Mouse (Mus musculus) MEL (cell line): ENCODE results near the gene Zwint. TPM values are rescaled to one million over a fixed set of nuclear protein-coding genes. Genes with fewer than 3 reads are reported as not detected.

Experiments
- DNase-seq: peaks from one replicate; pipeline ENCODE4 v3.0.0; 2011; ENCODE audit warnings: low read depth, low spot score
- H3K27ac ChIP-seq: 2 replicates; pipeline ENCODE4 v1.5.1; 2012; ENCODE audit warnings: low read depth, mild to moderate bottlenecking, control low read depth, low read length, moderate library complexity; ENCODE audit not compliant: control insufficient read depth
- H3K27me3 ChIP-seq, 2 experiments: fragments of 150-350 bp in 1 of 2; sonication (generic) in 1 of 2; 2 replicates each; pipeline ENCODE4 v1.6.1; 2012; ENCODE audit warnings: low read length in 2 of 2, mild to moderate bottlenecking in 2 of 2, improper control_type of control experiment in 1 of 2, moderate library complexity in 1 of 2; ENCODE audit not compliant: insufficient read depth in 2 of 2, control insufficient read depth in 1 of 2
- H3K36me3 ChIP-seq, 2 experiments: 2 replicates each; pipeline ENCODE4 v1.6.1; 2012 to 2014; ENCODE audit warnings: low read length in 2 of 2, improper control_type of control experiment in 1 of 2, inconsistent platforms in 1 of 2, mild to moderate bottlenecking in 1 of 2; ENCODE audit not compliant: insufficient read depth in 2 of 2, control insufficient read depth in 1 of 2
- H3K4me1 ChIP-seq, 2 experiments: fragments of 150-350 bp in 1 of 2; sonication (generic) in 1 of 2; 2 replicates each; pipeline ENCODE4 v1.6.1; 2012; ENCODE audit warnings: low read length in 2 of 2, improper control_type of control experiment in 1 of 2, mild to moderate bottlenecking in 1 of 2; ENCODE audit not compliant: insufficient read depth in 2 of 2, control insufficient read depth in 1 of 2
- H3K4me3 ChIP-seq, 2 experiments: fragments of 150-350 bp in 1 of 2; sonication (generic) in 1 of 2; 2 replicates each; pipeline ENCODE4 v1.5.1; 2012; ENCODE audit warnings: low read depth in 2 of 2, low read length in 2 of 2, mild to moderate bottlenecking in 2 of 2, moderate library complexity in 2 of 2, control low read depth in 1 of 2, improper control_type of control experiment in 1 of 2; ENCODE audit not compliant: control insufficient read depth in 1 of 2, insufficient read depth in 1 of 2
- H3K79me2 ChIP-seq: 2 replicates; pipeline ENCODE4 v1.6.1; 2012; ENCODE audit warnings: mild to moderate bottlenecking, low read length, moderate library complexity; ENCODE audit not compliant: control insufficient read depth, poor library complexity, insufficient read depth
- H3K9ac ChIP-seq: 2 replicates; pipeline ENCODE4 v1.6.1; 2012; ENCODE audit warnings: low read depth, mild to moderate bottlenecking, control low read depth, low read length, moderate library complexity; ENCODE audit not compliant: control insufficient read depth, poor library complexity, severe bottlenecking
- H3K9me3 ChIP-seq: fragments of 150-350 bp; sonication (generic); replicated peaks from 2 replicates; pipeline ENCODE4 v1.6.1; 2012; ENCODE audit warnings: mild to moderate bottlenecking, low read length, improper control_type of control experiment, moderate library complexity; ENCODE audit not compliant: insufficient read depth
- BHLHE40 ChIP-seq: IDR thresholded peaks from 2 replicates; pipeline ENCODE4 v1.6.1; 2012; ENCODE audit warnings: low read depth, mild to moderate bottlenecking, inconsistent platforms, low read length, improper control_type of control experiment, borderline replicate concordance
- CHD2 ChIP-seq: IDR thresholded peaks from 2 replicates; pipeline ENCODE4 v1.6.1; 2011; ENCODE audit warnings: low read length, improper control_type of control experiment
- ETS1 ChIP-seq: IDR thresholded peaks from 2 replicates; pipeline ENCODE4 v1.6.1; 2012; ENCODE audit warnings: low read depth, mild to moderate bottlenecking, inconsistent platforms, low read length, improper control_type of control experiment, moderate library complexity
- HCFC1 ChIP-seq: IDR thresholded peaks from 2 replicates; pipeline ENCODE4 v1.6.1; 2012; ENCODE audit warnings: low read depth, mild to moderate bottlenecking, inconsistent platforms, low read length, improper control_type of control experiment, moderate library complexity
- KAT2A ChIP-seq: conservative IDR thresholded peaks from 2 replicates; pipeline ENCODE4 v1.6.1; 2012; ENCODE audit warnings: low read depth, low read length, improper control_type of control experiment, inconsistent platforms
- MAX ChIP-seq: IDR thresholded peaks from 2 replicates; pipeline ENCODE4 v1.6.1; 2011; ENCODE audit warnings: low read length, improper control_type of control experiment
- MXI1 ChIP-seq: IDR thresholded peaks from 2 replicates; pipeline ENCODE4 v1.6.1; 2011; ENCODE audit warnings: mild to moderate bottlenecking, low read depth, low read length, improper control_type of control experiment
- MYC ChIP-seq: IDR thresholded peaks from 2 replicates; pipeline ENCODE4 v1.6.1; 2011; ENCODE audit warnings: low read depth, mild to moderate bottlenecking, low read length, improper control_type of control experiment, moderate library complexity
- NRF1 ChIP-seq: IDR thresholded peaks from 2 replicates; pipeline ENCODE4 v1.6.1; 2014; ENCODE audit warnings: low read depth, mild to moderate bottlenecking, inconsistent platforms, low read length, improper control_type of control experiment, moderate library complexity; ENCODE audit not compliant: poor library complexity, insufficient read depth, severe bottlenecking
- RAD21 ChIP-seq: IDR thresholded peaks from 2 replicates; pipeline ENCODE4 v1.6.1; 2011; ENCODE audit warnings: mild to moderate bottlenecking, low read depth, low read length, improper control_type of control experiment
- SIN3A ChIP-seq: IDR thresholded peaks from 2 replicates; pipeline ENCODE4 v1.6.1; 2012; ENCODE audit warnings: low read length, improper control_type of control experiment, inconsistent platforms
- TBP ChIP-seq: IDR thresholded peaks from 2 replicates; pipeline ENCODE4 v1.8.0; 2011; ENCODE audit warnings: low read depth, low read length, improper control_type of control experiment
- ZKSCAN1 ChIP-seq: IDR thresholded peaks from 2 replicates; pipeline ENCODE4 v1.6.1; 2012; ENCODE audit warnings: low read depth, mild to moderate bottlenecking, inconsistent platforms, low read length, improper control_type of control experiment, moderate library complexity
- ZMIZ1 ChIP-seq: IDR thresholded peaks from 2 replicates; pipeline ENCODE4 v1.6.1; 2012; ENCODE audit warnings: low read depth, mild to moderate bottlenecking, inconsistent platforms, low read length, improper control_type of control experiment, moderate library complexity
- ZNF384 ChIP-seq: IDR thresholded peaks from 2 replicates; pipeline ENCODE4 v1.6.1; 2012; ENCODE audit warnings: low read depth, mild to moderate bottlenecking, inconsistent platforms, low read length, improper control_type of control experiment
- polyA plus RNA-seq, 2 experiments: library from polyadenylated mRNA; stranded (reverse) in 1 of 2; unstranded in 1 of 2; fragments of >175 nt in 1 of 2; fragments of >200 nt in 1 of 2; gene quantifications; 2 replicates each; pipeline versions ENCODE4 v1.2.1 to v1.2.4; 2012; ENCODE audit warnings: low replicate concordance in 2 of 2, low read depth in 1 of 2; ENCODE audit not compliant: insufficient read length in 2 of 2, insufficient read depth in 1 of 2, missing spikeins in 1 of 2
- total RNA-seq: library from RNA; depleted of rRNA; stranded (reverse); fragments of 300-350 nt; gene quantifications from 2 replicates; pipeline ENCODE4 v1.2.3, GENCODE M21; 2012

The Zwint gene
- total and polyA plus RNA-seq, 3 experiments = 170 to 555 (median 214) TPM

DNA sequence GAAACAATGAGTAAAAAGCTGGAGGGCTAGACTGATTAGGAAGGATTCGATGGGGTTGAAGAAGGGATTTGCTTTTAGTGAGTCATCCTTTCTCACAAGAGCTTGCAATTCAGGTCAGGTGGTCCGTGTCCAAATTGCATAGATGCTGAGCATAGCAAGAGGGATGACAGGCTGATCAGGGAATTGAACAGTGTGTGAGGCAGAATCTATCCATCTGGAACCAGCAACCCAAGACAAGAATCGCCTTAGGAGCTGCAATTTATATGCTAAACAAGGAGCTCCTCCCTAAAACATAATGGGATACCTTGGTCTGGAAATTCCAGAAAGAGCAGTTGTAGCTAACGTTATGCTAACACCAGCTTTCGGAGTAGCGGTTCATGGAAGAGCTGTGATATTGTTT, 3.8 kb upstream of the Zwint start:
- Histone ChIP-seq H3K27me3 (no peaks in the 10 kb centered on the region), H3K9ac (no peak overlapping the region), H3K27ac (no peak overlapping the region), H3K36me3 (peaks cover 0 to 10% of the 10 kb centered on the region in 2 experiments; a peak in 2 of 4 replicates), H3K4me3 (no peak overlapping the region), H3K79me2 (peaks cover 11% of the 10 kb centered on the region), H3K9me3 (no peaks in the 10 kb centered on the region), H3K4me1 (peaks cover 0 to 8% of the 10 kb centered on the region in 2 experiments; a peak in 2 of 4 replicates)
- TF ChIP-seq ZMIZ1 = no peak
- TF ChIP-seq BHLHE40 = no peak
- no peak for TF ChIP-seq HCFC1
- DNase-seq = no peak

- Histone ChIP-seq H3K27ac (peak overlapping the region; percentile 90), H3K27me3 (no peaks in the 10 kb centered on the region)
Measured at GRCm38 (mm10) chr10:72653797-72654196, 848 bp upstream of the Zwint start.

GRCm38 (mm10) chr10:72655017-72655509, 418 bp downstream of the Zwint start:
- 0 out of 2 replicates have a peak, but pooled peaks have one; percentile 13 for TF ChIP-seq MXI1
- no peak for TF ChIP-seq ZKSCAN1
- TF ChIP-seq MYC = 0 out of 2 replicates have a peak, but pooled peaks have one; percentile 50
- TF ChIP-seq HCFC1 = peak; percentile 39; the same call in 1 of the 2 replicates
- TF ChIP-seq SIN3A = peak; percentile 77
- peak; percentile 72 for TF ChIP-seq KAT2A
- peak; percentile 82 for TF ChIP-seq ETS1
- no peak for TF ChIP-seq NRF1
- no peak for TF ChIP-seq CHD2
- peak; percentile 72 for TF ChIP-seq TBP
- TF ChIP-seq RAD21 = no peak
- TF ChIP-seq, all 39 proteins: peak for 7
- H3K4me3 ChIP-seq = peak overlapping the region; percentile 64 to 76
- peak overlapping the region; percentile 75 for H3K27ac ChIP-seq
- no peaks in the 10 kb centered on the region for H3K9me3 ChIP-seq
- peaks cover 21% of the 10 kb centered on the region for H3K79me2 ChIP-seq
- H3K27me3 ChIP-seq = no peaks in the 10 kb centered on the region
- H3K9ac ChIP-seq = peak overlapping the region; percentile 70
- peaks cover 13 to 18% of the 10 kb centered on the region in 2 experiments for H3K36me3 ChIP-seq
- DNase-seq = peak; percentile 92
- peaks cover 0 to 16% of the 10 kb centered on the region in 2 experiments; a peak in 2 of 4 replicates for H3K4me1 ChIP-seq

More at GRCm38 (mm10) chr10:72653797-72654196, 848 bp upstream of the Zwint start:
- peaks cover 21% of the 10 kb centered on the region for H3K79me2 ChIP-seq
- no peak for TF ChIP-seq MAX
- peak; percentile 84 for TF ChIP-seq ZNF384
- H3K9ac ChIP-seq = peak overlapping the region; percentile 64
- H3K4me3 ChIP-seq = peak overlapping the region; percentile 23 to 36
- peaks cover 0 to 16% of the 10 kb centered on the region in 2 experiments; a peak in 2 of 4 replicates for H3K4me1 ChIP-seq
- H3K9me3 ChIP-seq = no peaks in the 10 kb centered on the region
- DNase-seq = peak; percentile 37
- H3K36me3 ChIP-seq = peaks cover 5 to 18% of the 10 kb centered on the region in 2 experiments
